Mouse (Mus musculus) myocyte (in vitro differentiated cells): ENCODE data around the gene Dusp12. TPM values are rescaled to one million over a fixed set of nuclear protein-coding genes. Genes with fewer than 3 reads are reported as not detected.

Experiments used
- H3K27me3 ChIP-seq: one replicate; pipeline ENCODE4 v1.6.1; 2011; ENCODE audit not compliant: control insufficient read depth, insufficient read depth, insufficient read length
- H3K36me3 ChIP-seq: one replicate; pipeline ENCODE4 v1.6.1; 2011; ENCODE audit not compliant: control insufficient read depth, insufficient read depth
- H3K4me2 ChIP-seq: one replicate; pipeline ENCODE4 v1.6.1; 2011; ENCODE audit warnings: low read depth, control low read depth
- H3K4me3 ChIP-seq: one replicate; pipeline ENCODE4 v1.5.1; 2011; ENCODE audit warnings: mild to moderate bottlenecking, control low read depth, moderate library complexity
- H3K79me2 ChIP-seq: one replicate; pipeline ENCODE4 v1.6.1; 2011; ENCODE audit not compliant: control insufficient read depth, insufficient read depth
- H3ac ChIP-seq: one replicate; pipeline ENCODE4 v1.6.1; 2011; ENCODE audit not compliant: control insufficient read depth, insufficient read length
- CEBPB ChIP-seq: IDR thresholded peaks from 2 replicates; pipeline ENCODE4 v1.6.1; 2011; ENCODE audit warnings: mild to moderate bottlenecking, moderate library complexity; ENCODE audit not compliant: poor library complexity, insufficient read depth, severe bottlenecking
- E2F4 ChIP-seq: IDR thresholded peaks from one replicate; pipeline ENCODE4 v1.6.1; 2011; ENCODE audit warnings: mild to moderate bottlenecking, control low read depth, moderate library complexity; ENCODE audit not compliant: insufficient read depth
- MAX ChIP-seq: IDR thresholded peaks from one replicate; pipeline ENCODE4 v1.6.1; 2011; ENCODE audit warnings: low read depth, mild to moderate bottlenecking, control low read depth
- MYOD1 ChIP-seq, 3 experiments: IDR thresholded peaks; one replicate each; pipeline ENCODE4 v1.6.1; 2011; ENCODE audit warnings: control low read depth in 2 of 3, low read depth in 2 of 3, mild to moderate bottlenecking in 2 of 3, moderate library complexity in 1 of 3; ENCODE audit not compliant: insufficient read length in 2 of 3, control insufficient read depth in 1 of 3
- MYOG ChIP-seq, 3 experiments: IDR thresholded peaks; one replicate each; pipeline ENCODE4 v1.6.1; 2011; ENCODE audit warnings: control low read depth in 2 of 3, low read depth in 2 of 3, mild to moderate bottlenecking in 2 of 3; ENCODE audit not compliant: insufficient read length in 2 of 3, control insufficient read depth in 1 of 3, insufficient read depth in 1 of 3
- POLR2A ChIP-seq: IDR thresholded peaks from one replicate; pipeline ENCODE4 v1.6.1; 2011; ENCODE audit warnings: low read depth, mild to moderate bottlenecking, control low read depth, moderate library complexity; ENCODE audit not compliant: insufficient read length
- POLR2AphosphoS2 ChIP-seq: IDR thresholded peaks from one replicate; pipeline ENCODE4 v1.6.1; 2011; ENCODE audit warnings: low read depth, control low read depth; ENCODE audit not compliant: insufficient read length
- REST ChIP-seq: IDR thresholded peaks from one replicate; pipeline ENCODE4 v1.6.1; 2011; ENCODE audit warnings: mild to moderate bottlenecking, control low read depth, moderate library complexity; ENCODE audit not compliant: insufficient read depth, insufficient read length
- SRF ChIP-seq: IDR thresholded peaks from one replicate; pipeline ENCODE4 v1.6.1; 2011; ENCODE audit warnings: low read depth; ENCODE audit not compliant: control insufficient read depth, insufficient read length
- TCF12 ChIP-seq: IDR thresholded peaks from one replicate; pipeline ENCODE4 v1.6.1; 2011; ENCODE audit warnings: mild to moderate bottlenecking, control low read depth; ENCODE audit not compliant: poor library complexity, insufficient read depth, severe bottlenecking
- TCF3 ChIP-seq: IDR thresholded peaks from one replicate; pipeline ENCODE4 v1.6.1; 2011; ENCODE audit warnings: low read depth, control low read depth; ENCODE audit not compliant: insufficient read length
- USF1 ChIP-seq: IDR thresholded peaks from one replicate; pipeline ENCODE4 v1.6.1; 2011; ENCODE audit warnings: low read depth, mild to moderate bottlenecking, control low read depth, moderate library complexity
- polyA plus RNA-seq: library from polyadenylated mRNA; unstranded; fragments of >200 nt; fragmentation: generic; extraction: Trizol; gene quantifications from one replicate; pipeline ENCODE4 v1.2.1, GENCODE M21; 2012; ENCODE audit warnings: missing spikeins

The Dusp12 gene
- polyA plus RNA-seq, 1 experiment: 26.8 TPM

DNA sequence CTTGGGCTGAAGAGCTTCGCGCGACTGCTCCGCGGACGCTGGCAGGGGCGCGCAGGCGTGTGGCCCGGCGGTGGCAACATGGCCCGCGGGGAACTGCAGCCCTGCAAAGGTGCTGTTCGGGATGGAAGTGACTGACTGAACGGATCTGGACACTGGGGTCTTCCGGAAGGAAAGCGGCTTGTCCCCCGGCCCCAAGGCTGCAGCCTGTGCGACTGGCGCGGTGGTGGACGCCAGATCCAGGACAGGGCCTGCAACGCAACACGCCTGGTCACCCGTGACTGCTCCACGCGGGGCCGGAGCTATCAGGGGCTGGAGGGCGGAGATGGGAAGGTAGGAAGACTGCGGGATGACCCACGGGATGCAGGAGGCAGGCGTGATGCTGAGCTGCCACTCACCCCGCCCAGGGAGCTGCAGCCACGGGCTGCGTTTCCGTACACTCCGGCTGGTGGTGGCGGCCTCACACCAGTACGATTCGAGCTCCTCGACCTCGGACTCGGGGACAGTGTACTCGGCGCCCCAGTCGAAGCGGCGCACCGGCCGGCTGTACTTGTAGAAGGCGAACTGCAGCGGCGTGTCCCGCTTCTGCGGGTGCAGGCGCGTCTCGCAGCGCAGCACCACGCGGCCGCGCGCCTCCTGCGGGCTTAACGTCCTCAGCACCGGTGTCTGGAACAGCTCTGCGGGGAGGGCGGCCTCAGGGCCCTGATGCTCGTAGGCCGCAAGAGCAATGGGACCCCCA, 22.3 kb upstream of the Dusp12 start:
- no peaks in the 10 kb centered on the region for H3K79me2 ChIP-seq
- no peak overlapping the region for H3K4me3 ChIP-seq
- no peak overlapping the region for H3ac ChIP-seq
- H3K27me3 ChIP-seq: no peaks in the 10 kb centered on the region
- no peaks in the 10 kb centered on the region for H3K36me3 ChIP-seq
- no peak overlapping the region for H3K4me2 ChIP-seq
- TF ChIP-seq USF1 (no peak), TCF12 (no peak), MYOD1 (IDR thresholded peaks at IDR 0.05; ENCODE audit: control insufficient read depth in 1 of 3, insufficient read length in 2 of 3, low read depth in 2 of 3) (no peak), SRF (no peak)

GRCm38 (mm10) chr1:170907111-170907455, 21.7 kb upstream of the Dusp12 start:
- Histone ChIP-seq H3K4me2 (no peak overlapping the region), H3K27me3 (no peaks in the 10 kb centered on the region), H3K36me3 (no peaks in the 10 kb centered on the region), H3K79me2 (no peaks in the 10 kb centered on the region), H3ac (no peak overlapping the region), H3K4me3 (no peak overlapping the region)
- TF ChIP-seq TCF3 (no peak), MAX (no peak), E2F4 (no peak), MYOG (IDR thresholded peaks at IDR 0.05; ENCODE audit: control insufficient read depth in 1 of 3, insufficient read depth in 1 of 3, insufficient read length in 2 of 3, low read depth in 2 of 3) (no peak), SRF (no peak), USF1 (no peak), REST (no peak), TCF12 (no peak), MYOD1 (IDR thresholded peaks at IDR 0.05; ENCODE audit: control insufficient read depth in 1 of 3, insufficient read length in 2 of 3, low read depth in 2 of 3) (no peak), POLR2A (no peak), POLR2AphosphoS2 (no peak), CEBPB (no peak)

GRCm38 (mm10) chr1:170903485-170903884, 18.1 kb upstream of the Dusp12 start:
- Histone ChIP-seq H3K79me2 (no peaks in the 10 kb centered on the region), H3K27me3 (no peaks in the 10 kb centered on the region), H3K36me3 (no peaks in the 10 kb centered on the region), H3K4me2 (no peak overlapping the region), H3ac (no peak overlapping the region), H3K4me3 (no peak overlapping the region)
- no peak for TF ChIP-seq USF1
- no peak for TF ChIP-seq TCF12
- no peak for TF ChIP-seq SRF
- TF ChIP-seq TCF3: no peak
- no peak for TF ChIP-seq MYOG (IDR thresholded peaks at IDR 0.05; ENCODE audit: control insufficient read depth in 1 of 3, insufficient read depth in 1 of 3, insufficient read length in 2 of 3, low read depth in 2 of 3)
- TF ChIP-seq POLR2AphosphoS2: no peak
- no peak for TF ChIP-seq MYOD1 (IDR thresholded peaks at IDR 0.05; ENCODE audit: control insufficient read depth in 1 of 3, insufficient read length in 2 of 3, low read depth in 2 of 3)
- TF ChIP-seq MAX: no peak
- TF ChIP-seq CEBPB: no peak
- no peak for TF ChIP-seq E2F4
- no peak for TF ChIP-seq POLR2A

DNA sequence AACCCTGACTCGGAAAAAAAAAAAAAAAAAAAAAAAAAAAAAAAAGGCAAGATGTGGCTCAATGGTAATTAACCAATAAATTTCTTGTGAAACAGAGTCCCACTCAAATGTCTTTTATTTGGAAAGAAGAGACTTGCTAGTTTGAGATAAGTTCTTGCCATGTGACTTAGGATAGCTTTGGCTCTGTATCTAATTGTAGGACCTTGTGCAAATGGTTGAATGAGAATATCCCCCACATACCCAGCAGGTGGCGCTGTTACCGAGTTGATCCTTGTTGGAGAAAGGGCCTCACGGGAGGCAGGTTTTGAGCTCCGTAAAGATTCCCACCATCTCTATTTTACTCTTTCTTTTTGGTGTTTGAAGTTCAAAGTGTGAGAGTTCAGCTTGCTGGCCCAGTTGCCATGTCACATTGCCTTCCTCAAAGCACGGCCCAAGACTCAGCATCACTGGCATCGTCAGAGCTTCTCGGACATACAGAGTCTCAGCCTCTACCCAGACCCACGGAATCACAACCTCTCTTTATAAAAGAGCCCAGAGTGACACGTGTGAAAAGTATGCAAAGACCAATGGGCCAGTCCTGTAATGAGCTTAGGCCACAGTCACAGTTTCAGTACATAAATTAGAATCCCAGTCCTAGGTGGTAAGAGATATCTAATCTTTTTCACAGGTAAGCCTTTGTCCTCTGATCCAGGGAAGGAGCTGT, 16.3 kb upstream of the Dusp12 start:
- Histone ChIP-seq H3K36me3 (no peaks in the 10 kb centered on the region), H3K79me2 (no peaks in the 10 kb centered on the region), H3ac (no peak overlapping the region), H3K4me3 (no peak overlapping the region), H3K27me3 (no peaks in the 10 kb centered on the region), H3K4me2 (peak overlapping the region; percentile 53)
- TF ChIP-seq SRF (no peak), TCF3 (no peak), USF1 (peak; percentile 43), REST (no peak), MAX (no peak)
